In the genomic region with DNA sequence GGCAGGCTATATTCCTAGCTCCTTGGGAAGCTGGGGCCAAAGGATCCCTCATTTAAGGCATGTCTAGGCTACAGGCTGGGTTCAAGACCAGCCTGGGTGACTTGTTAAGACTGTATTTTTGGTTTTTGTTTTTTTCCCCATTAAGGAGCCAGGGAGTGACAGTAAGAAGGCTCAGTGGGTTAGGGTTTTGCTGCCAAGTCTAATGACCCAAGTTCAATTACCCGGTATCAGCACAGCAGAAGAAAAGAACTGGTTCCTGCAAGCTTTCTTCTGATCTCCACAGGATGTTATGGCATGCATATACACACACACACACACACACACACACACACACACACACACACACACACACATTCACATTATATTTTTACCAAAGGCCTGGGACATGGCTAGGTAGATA, we compare ENCODE assay signal across 10 mouse cellular contexts. TPM values are rescaled to one million over a fixed set of nuclear protein-coding genes. Genes with fewer than 3 reads are reported as not detected.
DNase-seq lines count a peak whose midpoint lies in the region; ATAC-seq and TF ChIP-seq lines count a peak whose summit lies in the region.
"Had no signal": no experiment of that assay in that cellular context is flagged by ENCODE, and none has a peak within 500 bp of the region (broad histone marks: within the 10 kb centered on the region; RNA-seq: fewer than 3 reads in every experiment).

No protein-coding gene starts in this region.

- 52% methylated on average over 1 of the region's 1 CpGs for WGBS in forebrain, embryonic 12.5 days
- 50% methylated on average over 1 of the region's 1 CpGs for WGBS in hindbrain, embryonic 15.5 days
- WGBS in neural tube, embryonic 15.5 days: 60% methylated on average over 1 of the region's 1 CpGs

- no peak for DNase-seq in layer of hippocampus, adult 2 months (ENCODE audit: low spot score in 2 of 2)
- DNase-seq in layer of hippocampus, adult 18-20 months (ENCODE audit: low spot score in 2 of 2): no peak
- DNase-seq in frontal cortex, adult 2 months (ENCODE audit: extremely low spot score in 1 of 2, low spot score in 1 of 2): no peak
- DNase-seq: thymus, postnatal 25 days had no signal

- H3K4me2 ChIP-seq in forebrain, embryonic 12.5 days: 0 out of 2 replicates have a peak overlapping the region, but pooled peaks have one; percentile 24
- H3K4me2 ChIP-seq in hindbrain, embryonic 15.5 days: no peak overlapping the region
- no peak overlapping the region for H3K4me2 ChIP-seq in neural tube, embryonic 15.5 days
- H3K4me2 ChIP-seq: embryonic facial prominence, embryonic 15.5 days had no signal

- H3K4me3 ChIP-seq in layer of hippocampus, adult 2 months: no peak overlapping the region
- H3K4me3 ChIP-seq in forebrain, embryonic 12.5 days (replicated peaks): no peak overlapping the region
- H3K4me3 ChIP-seq in hindbrain, embryonic 15.5 days: no peak overlapping the region
- H3K4me3 ChIP-seq in neural tube, embryonic 15.5 days (replicated peaks): no peak overlapping the region
- H3K4me3 ChIP-seq: embryonic facial prominence, embryonic 15.5 days had no signal

- peak overlapping the region; percentile 89 for H3K27ac ChIP-seq in layer of hippocampus, adult 2 months
- peak overlapping the region; percentile 95 for H3K27ac ChIP-seq in forebrain, embryonic 12.5 days
- H3K27ac ChIP-seq in hindbrain, embryonic 15.5 days (replicated peaks): peak overlapping the region; percentile 79
- peak overlapping the region; percentile 80 for H3K27ac ChIP-seq in neural tube, embryonic 15.5 days (replicated peaks)
- H3K27ac ChIP-seq: stomach, postnatal 0 days had no signal

- no peak overlapping the region for H3K9ac ChIP-seq in forebrain, embryonic 12.5 days
- no peak overlapping the region for H3K9ac ChIP-seq in hindbrain, embryonic 15.5 days
- H3K9ac ChIP-seq in neural tube, embryonic 15.5 days (replicated peaks): 0 out of 2 replicates have a peak overlapping the region, but pooled peaks have one; percentile 33
- H3K9ac ChIP-seq: embryonic facial prominence, embryonic 15.5 days had no signal

- peaks cover 49% of the 10 kb centered on the region for H3K4me1 ChIP-seq in forebrain, embryonic 12.5 days
- peaks cover 44% of the 10 kb centered on the region for H3K4me1 ChIP-seq in hindbrain, embryonic 15.5 days (replicated peaks)
- peaks cover 42% of the 10 kb centered on the region for H3K4me1 ChIP-seq in neural tube, embryonic 15.5 days

- no peak for TF ChIP-seq CTCF in layer of hippocampus, adult 2 months (conservative IDR thresholded peaks at IDR 0.05)

- ATAC-seq in forebrain, embryonic 12.5 days (ENCODE audit: low FRiP score): peak; percentile 25; the same call in 1 of the 2 replicates
- ATAC-seq in hindbrain, embryonic 15.5 days (ENCODE audit: low FRiP score, low read depth): no peak
- ATAC-seq in neural tube, embryonic 15.5 days (ENCODE audit: low FRiP score): no peak
- no peak for ATAC-seq in erythroid progenitor cell, adult 5-6 weeks (replicated peaks; ENCODE audit: low FRiP score, poor library complexity, severe bottlenecking)

- 0 out of 2 replicates have a peak, but pooled peaks cover 8% of the 10 kb centered on the region for H3K36me3 ChIP-seq in forebrain, embryonic 12.5 days (replicated peaks)
- peaks cover 4% of the 10 kb centered on the region; the same call in 1 of the 2 replicates for H3K36me3 ChIP-seq in hindbrain, embryonic 15.5 days
- no peaks in the 10 kb centered on the region for H3K36me3 ChIP-seq in neural tube, embryonic 15.5 days

- no peaks in the 10 kb centered on the region for H3K9me3 ChIP-seq in forebrain, embryonic 12.5 days
- H3K9me3 ChIP-seq in hindbrain, embryonic 15.5 days: no peaks in the 10 kb centered on the region
- H3K9me3 ChIP-seq in neural tube, embryonic 15.5 days (replicated peaks): no peaks in the 10 kb centered on the region
- H3K9me3 ChIP-seq: embryonic facial prominence, embryonic 15.5 days had no signal

- H3K27me3 ChIP-seq in forebrain, embryonic 12.5 days: no peaks in the 10 kb centered on the region
- no peaks in the 10 kb centered on the region for H3K27me3 ChIP-seq in hindbrain, embryonic 15.5 days
- H3K27me3 ChIP-seq in neural tube, embryonic 15.5 days (replicated peaks): no peaks in the 10 kb centered on the region
- H3K27me3 ChIP-seq: embryonic facial prominence, embryonic 15.5 days had no signal

RNA-seq across cellular contexts. Expression of gene Ttyh3, which starts 11.6 kb away (rescaled TPM):
- total RNA-seq in layer of hippocampus, adult 2 months (2021): 100 to 1,000 TPM; 187 to 201 TPM
- 100 to 1,000 TPM; 182 to 186 TPM for total RNA-seq in layer of hippocampus, adult 18-20 months (2021)
- polyA plus RNA-seq in forebrain, embryonic 12.5 days (2016; fragmentation: Nextera tagmentation; extraction: Ambion mirVana): 84.5 and 88.0 TPM in 2 replicates
- polyA plus RNA-seq in hindbrain, embryonic 15.5 days (2015; fragmentation: Nextera tagmentation; extraction: Ambion mirVana): 84.6 and 85.2 TPM in 2 replicates
- polyA plus RNA-seq in neural tube, embryonic 15.5 days (2015; fragmentation: Nextera tagmentation; extraction: Ambion mirVana): 58.8 and 63.9 TPM in 2 replicates
- total RNA-seq in erythroid progenitor cell, adult 5-6 weeks (2015; ENCODE audit: low replicate concordance): 21.8 and 26.7 TPM in 2 replicates
- 21.2 and 23.2 TPM in 2 replicates for total RNA-seq in erythroid progenitor cell, adult 5-6 weeks (2017; ENCODE audit: low replicate concordance)
- polyA plus RNA-seq in frontal cortex, adult 2 months (2012; rRNA removed): 137 and 141 TPM in 2 replicates

RNA-seq across cellular contexts. Expression of gene Iqce, which starts 41.8 kb away (rescaled TPM):
- total RNA-seq in layer of hippocampus, adult 2 months (2021): 10 to 100 TPM; 46.2 to 57.9 TPM
- 10 to 100 TPM; 47.4 to 55.1 TPM for total RNA-seq in layer of hippocampus, adult 18-20 months (2021)
- 30.7 and 31.2 TPM in 2 replicates for polyA plus RNA-seq in forebrain, embryonic 12.5 days (2016; fragmentation: Nextera tagmentation; extraction: Ambion mirVana)
- 26.0 and 29.4 TPM in 2 replicates for polyA plus RNA-seq in hindbrain, embryonic 15.5 days (2015; fragmentation: Nextera tagmentation; extraction: Ambion mirVana)
- polyA plus RNA-seq in neural tube, embryonic 15.5 days (2015; fragmentation: Nextera tagmentation; extraction: Ambion mirVana): 25.5 and 26.2 TPM in 2 replicates
- 1.7 and 2.5 TPM in 2 replicates for total RNA-seq in erythroid progenitor cell, adult 5-6 weeks (2015; ENCODE audit: low replicate concordance)
- total RNA-seq in erythroid progenitor cell, adult 5-6 weeks (2017; ENCODE audit: low replicate concordance): 3.3 and 6.2 TPM in 2 replicates
- polyA plus RNA-seq in frontal cortex, adult 2 months (2012; rRNA removed): 47.7 and 60.0 TPM in 2 replicates

RNA-seq across cellular contexts. Expression of gene Brat1, which starts 44.4 kb away (rescaled TPM):
- 10 to 100 TPM; 20.2 to 21.1 TPM for total RNA-seq in layer of hippocampus, adult 2 months (2021)
- total RNA-seq in layer of hippocampus, adult 18-20 months (2021): 10 to 100 TPM; 17.7 to 18.5 TPM
- polyA plus RNA-seq in forebrain, embryonic 12.5 days (2016; fragmentation: Nextera tagmentation; extraction: Ambion mirVana): 20.5 and 24.0 TPM in 2 replicates
- polyA plus RNA-seq in hindbrain, embryonic 15.5 days (2015; fragmentation: Nextera tagmentation; extraction: Ambion mirVana): 24.9 TPM in 2 replicates
- polyA plus RNA-seq in neural tube, embryonic 15.5 days (2015; fragmentation: Nextera tagmentation; extraction: Ambion mirVana): 25.9 and 26.9 TPM in 2 replicates
- 0.84 and 2.2 TPM in 2 replicates for total RNA-seq in erythroid progenitor cell, adult 5-6 weeks (2015; ENCODE audit: low replicate concordance)
- total RNA-seq in erythroid progenitor cell, adult 5-6 weeks (2017; ENCODE audit: low replicate concordance): 1.9 and 2.0 TPM in 2 replicates
- 23.2 and 23.5 TPM in 2 replicates for polyA plus RNA-seq in frontal cortex, adult 2 months (2012; rRNA removed)

RNA-seq across cellular contexts. Expression of gene Lfng, which starts 53.3 kb away (rescaled TPM):
- total RNA-seq in layer of hippocampus, adult 2 months (2021): 10 to 100 TPM; 23.9 to 24.8 TPM
- 10 to 100 TPM; 19.3 to 21.2 TPM for total RNA-seq in layer of hippocampus, adult 18-20 months (2021)
- 30.9 and 32.8 TPM in 2 replicates for polyA plus RNA-seq in forebrain, embryonic 12.5 days (2016; fragmentation: Nextera tagmentation; extraction: Ambion mirVana)
- 28.4 and 28.8 TPM in 2 replicates for polyA plus RNA-seq in hindbrain, embryonic 15.5 days (2015; fragmentation: Nextera tagmentation; extraction: Ambion mirVana)
- 16.7 and 19.4 TPM in 2 replicates for polyA plus RNA-seq in neural tube, embryonic 15.5 days (2015; fragmentation: Nextera tagmentation; extraction: Ambion mirVana)
- 19.7 and 20.5 TPM in 2 replicates for total RNA-seq in erythroid progenitor cell, adult 5-6 weeks (2015; ENCODE audit: low replicate concordance)
- 1.9 and 11.4 TPM in 2 replicates for total RNA-seq in erythroid progenitor cell, adult 5-6 weeks (2017; ENCODE audit: low replicate concordance)
- polyA plus RNA-seq in frontal cortex, adult 2 months (2012; rRNA removed): 28.7 and 36.2 TPM in 2 replicates
